Mouse (Mus musculus) splenic B cell, adult 2 months (primary cell): ENCODE measurements around the gene Gpr55.

Experiments used
- DNase-seq: peaks from one replicate; pipeline ENCODE4 v3.0.0-alpha.2; 2011; ENCODE audit warnings: low read depth, low spot score
- H3K27me3 ChIP-seq: 2 replicates; pipeline ENCODE4 v1.6.1; 2012; ENCODE audit warnings: mild to moderate bottlenecking, low read length, moderate library complexity, mixed read lengths; ENCODE audit not compliant: control insufficient read depth, poor library complexity, insufficient read depth, severe bottlenecking
- H3K36me3 ChIP-seq: 2 replicates; pipeline ENCODE4 v1.6.1; 2012; ENCODE audit warnings: mild to moderate bottlenecking, low read length, moderate library complexity, mixed read lengths; ENCODE audit not compliant: control insufficient read depth, poor library complexity, insufficient read depth, severe bottlenecking

The Gpr55 gene

DNA sequence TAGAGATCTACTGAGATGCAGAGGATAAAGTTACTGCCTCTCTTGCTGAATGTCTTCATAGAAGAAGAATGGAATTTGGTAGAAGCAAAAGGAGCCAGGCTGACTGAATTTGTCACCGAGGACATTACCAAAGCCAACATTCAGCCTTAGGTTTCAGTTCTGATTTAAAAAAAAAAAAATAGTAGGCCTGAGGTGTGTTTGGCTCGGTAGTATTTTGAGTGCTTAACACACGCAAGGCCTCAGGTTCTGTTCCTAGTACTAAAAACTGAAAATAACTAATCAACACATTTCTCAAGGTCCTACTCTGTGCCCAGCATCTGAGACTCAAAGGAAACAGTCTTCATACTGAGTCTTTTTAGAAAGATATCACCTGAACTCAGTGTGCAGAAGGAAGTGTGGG, 10.3 kb upstream of the Gpr55 start:
- Histone ChIP-seq H3K36me3 (no peaks in the 10 kb centered on the region), H3K27me3 (no peaks in the 10 kb centered on the region)

DNA sequence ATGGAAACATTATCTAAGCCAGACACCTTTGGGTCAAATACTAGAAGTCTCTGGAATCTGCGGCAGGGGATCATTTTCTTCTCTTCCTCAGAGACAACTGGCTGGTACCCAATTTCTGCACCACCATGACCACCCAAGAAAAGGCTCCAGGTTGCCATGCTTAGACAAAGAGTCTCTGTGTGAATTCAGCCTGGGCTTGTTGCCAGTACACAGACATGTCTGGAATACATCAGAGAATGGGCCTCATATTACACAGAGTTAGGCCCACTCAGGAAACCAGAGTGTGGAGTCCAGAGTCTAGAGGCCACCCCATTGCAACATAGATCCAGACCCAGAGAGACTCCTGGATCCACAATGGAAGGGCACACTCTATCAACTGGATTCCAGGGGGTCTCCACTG, 8.7 kb upstream of the Gpr55 start:
- Histone ChIP-seq H3K36me3 (no peaks in the 10 kb centered on the region), H3K27me3 (no peaks in the 10 kb centered on the region)
- DNase-seq, result no peak

More for the DNA sequence above, 10.3 kb upstream of the Gpr55 start:
- no peak for DNase-seq

DNA sequence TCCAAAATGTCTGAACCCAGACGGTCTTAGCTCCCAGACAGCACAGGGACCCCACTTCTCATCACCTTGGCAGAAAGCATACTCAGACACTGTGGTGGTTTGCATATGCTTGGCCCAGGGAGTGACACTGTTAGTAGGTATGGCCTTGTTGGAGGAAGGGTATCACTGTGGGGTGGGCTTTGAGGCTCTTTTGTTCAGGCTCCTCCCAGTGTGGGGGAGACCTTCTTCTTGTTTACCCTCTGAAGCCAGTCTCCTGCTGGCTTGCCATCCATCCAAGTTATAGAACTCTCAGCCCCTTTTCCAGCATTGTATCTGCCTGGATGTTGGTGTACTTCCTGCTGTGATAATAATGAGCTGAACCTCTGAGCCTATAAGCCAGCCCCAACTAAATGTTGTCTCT, 8.3 kb upstream of the Gpr55 start:
- DNase-seq, result no peak
- no peaks in the 10 kb centered on the region for H3K27me3 ChIP-seq
- no peaks in the 10 kb centered on the region for H3K36me3 ChIP-seq

DNA sequence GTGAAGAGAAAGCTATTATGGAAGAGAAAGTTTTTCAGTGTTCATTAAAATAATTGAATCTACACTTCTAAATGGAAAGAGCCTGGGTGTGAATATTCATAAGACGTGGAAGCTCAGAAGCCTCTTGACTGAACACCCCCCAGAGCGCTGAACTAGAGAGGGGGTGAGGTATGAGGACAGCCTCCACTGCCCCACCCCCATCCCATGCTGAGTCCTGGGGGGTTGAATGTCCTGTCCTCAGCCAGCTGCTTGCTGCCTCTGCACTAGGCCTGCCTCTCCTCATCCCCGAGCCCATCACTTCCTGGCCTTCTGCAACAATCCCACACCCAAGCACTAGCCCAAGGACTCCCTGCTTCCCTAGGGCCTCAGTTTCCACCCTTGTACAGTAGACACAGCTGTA, 5.0 kb upstream of the Gpr55 start:
- no peaks in the 10 kb centered on the region for H3K27me3 ChIP-seq
- no peak for DNase-seq
- H3K36me3 ChIP-seq, result no peaks in the 10 kb centered on the region

DNA sequence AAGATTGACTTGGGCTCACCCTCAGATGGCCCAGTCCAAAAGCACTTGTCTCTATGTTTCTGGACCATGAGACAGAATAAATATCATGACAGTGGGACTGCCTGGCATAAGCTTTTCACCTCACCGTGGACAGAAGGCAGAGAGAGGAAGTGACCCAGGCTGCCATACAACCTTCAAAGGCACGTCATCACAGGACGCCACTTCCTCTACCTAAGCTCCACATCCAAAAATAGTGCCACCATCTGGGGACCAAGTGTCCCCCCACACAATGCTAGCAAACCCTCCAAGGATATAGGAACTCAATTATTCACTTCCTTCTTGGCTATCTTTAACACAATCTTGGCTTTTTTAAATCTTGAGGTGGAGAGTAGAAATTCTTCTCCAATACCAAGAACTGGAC, 1.3 kb upstream of the Gpr55 start:
- Histone ChIP-seq H3K36me3 (no peaks in the 10 kb centered on the region), H3K27me3 (no peaks in the 10 kb centered on the region)
- peak; percentile 67 for DNase-seq

DNA sequence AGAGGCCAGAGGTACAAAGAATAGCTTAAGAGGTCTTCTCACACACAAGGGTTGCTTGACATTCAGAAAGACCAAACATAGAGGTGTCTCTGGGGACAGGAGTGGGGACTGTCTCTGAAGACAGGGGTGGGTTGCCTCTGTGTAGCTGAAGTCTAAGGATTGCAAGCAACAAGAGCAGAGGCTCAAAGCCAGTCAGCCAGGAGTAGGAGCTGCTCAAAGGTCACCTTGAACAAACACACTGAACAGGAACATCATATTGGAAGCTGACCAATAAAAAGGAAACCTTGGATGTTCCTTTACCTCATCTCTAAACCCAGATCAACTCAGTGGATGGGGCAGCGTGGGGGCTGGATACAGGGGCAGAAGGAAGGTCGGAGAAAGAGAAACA, 924 bp downstream of the Gpr55 start:
- DNase-seq, result no peak
- Histone ChIP-seq H3K27me3 (no peaks in the 10 kb centered on the region), H3K36me3 (no peaks in the 10 kb centered on the region)

DNA sequence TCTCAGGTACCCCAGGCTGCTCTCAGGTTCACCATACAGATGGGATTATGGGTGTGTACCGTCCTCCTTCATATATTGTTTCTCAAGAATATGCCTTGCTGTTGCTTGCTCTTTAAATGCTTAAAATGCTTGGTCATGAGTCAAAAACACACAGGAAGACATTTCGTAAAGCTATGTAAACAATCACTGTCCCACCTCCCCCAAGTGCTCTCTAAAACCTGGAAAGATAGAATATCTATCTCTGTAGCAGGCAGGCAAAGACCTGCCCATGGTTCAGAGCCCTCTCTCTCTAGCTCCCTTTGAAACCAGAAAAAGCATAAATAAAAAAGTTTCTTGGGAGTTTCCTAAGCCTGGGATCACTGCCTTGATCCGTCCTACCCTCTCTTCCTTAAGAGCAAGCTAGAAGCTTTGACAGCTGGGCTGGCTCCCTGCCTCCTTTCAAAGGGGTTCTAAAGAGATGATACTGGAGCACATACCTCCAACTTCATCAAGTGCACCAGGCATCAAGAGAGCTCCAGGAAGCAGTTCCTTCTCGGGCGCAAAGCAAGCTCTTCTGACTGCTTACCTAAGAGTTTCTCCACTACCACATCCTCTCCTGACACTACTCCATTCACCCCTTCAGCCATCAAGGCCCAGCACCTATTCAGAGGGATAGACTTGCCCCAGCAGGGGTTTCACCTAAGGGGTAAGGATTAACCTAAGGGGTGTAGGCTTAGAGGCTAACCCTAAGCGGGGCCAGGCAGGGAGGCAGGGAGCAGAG, 1.5 kb downstream of the Gpr55 start:
- H3K27me3 ChIP-seq, result no peaks in the 10 kb centered on the region
- H3K36me3 ChIP-seq, result no peaks in the 10 kb centered on the region
- no peak for DNase-seq

DNA sequence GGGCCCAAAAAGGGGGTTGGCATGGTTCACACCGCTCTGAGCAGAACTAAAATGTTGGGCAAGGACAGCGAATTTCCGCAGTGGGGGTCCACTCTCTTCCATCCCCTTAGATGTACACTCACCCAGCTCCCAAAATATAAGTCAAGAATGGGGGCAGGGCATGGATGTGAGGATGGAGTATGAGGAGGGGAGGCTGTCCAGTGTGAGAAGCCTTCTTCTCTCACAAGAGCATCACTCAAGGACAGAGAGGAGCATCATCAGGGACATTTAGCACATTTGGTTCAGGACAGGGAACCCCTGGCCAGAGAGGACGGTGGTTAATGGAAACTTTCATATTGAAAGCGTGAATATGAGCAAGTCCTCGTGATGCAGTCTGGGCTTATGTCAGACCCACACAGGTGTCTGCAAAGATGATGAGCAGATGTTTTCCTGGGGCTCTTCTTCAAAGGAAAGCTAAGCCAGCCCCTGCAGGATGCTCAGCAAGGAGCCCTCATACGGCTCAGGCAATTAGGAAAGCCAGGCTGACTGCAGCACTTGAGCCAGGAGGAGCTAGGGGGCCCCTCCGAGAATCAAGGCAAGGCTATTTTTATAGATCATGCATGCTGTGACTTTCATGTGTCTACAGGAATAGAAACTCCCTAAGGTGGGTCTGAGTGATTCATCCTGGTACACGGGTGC, 2.7 kb downstream of the Gpr55 start:
- H3K27me3 ChIP-seq, result no peaks in the 10 kb centered on the region
- DNase-seq, result peak; percentile 33
- H3K36me3 ChIP-seq, result no peaks in the 10 kb centered on the region

DNA sequence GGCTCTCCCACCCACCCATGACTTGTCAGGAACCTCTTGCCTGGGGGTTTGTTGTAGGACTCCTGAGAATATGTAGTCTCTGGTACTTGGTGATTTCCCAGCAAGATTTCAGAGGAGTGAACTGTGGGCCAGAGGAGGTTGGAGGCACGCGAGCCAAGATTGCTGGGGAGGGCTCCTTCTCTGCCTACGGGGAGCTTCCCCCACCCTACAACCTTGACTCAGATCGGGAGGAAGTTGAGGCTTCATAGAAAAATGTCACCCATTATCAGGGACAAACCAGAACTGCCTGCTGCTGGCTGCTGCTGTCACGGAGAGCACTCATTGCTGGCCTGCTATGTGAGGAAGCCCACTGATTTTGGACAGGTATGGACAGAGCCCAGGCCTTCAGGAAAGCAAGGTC, 3.5 kb downstream of the Gpr55 start:
- no peak for DNase-seq
- no peaks in the 10 kb centered on the region for H3K27me3 ChIP-seq
- H3K36me3 ChIP-seq, result no peaks in the 10 kb centered on the region

DNA sequence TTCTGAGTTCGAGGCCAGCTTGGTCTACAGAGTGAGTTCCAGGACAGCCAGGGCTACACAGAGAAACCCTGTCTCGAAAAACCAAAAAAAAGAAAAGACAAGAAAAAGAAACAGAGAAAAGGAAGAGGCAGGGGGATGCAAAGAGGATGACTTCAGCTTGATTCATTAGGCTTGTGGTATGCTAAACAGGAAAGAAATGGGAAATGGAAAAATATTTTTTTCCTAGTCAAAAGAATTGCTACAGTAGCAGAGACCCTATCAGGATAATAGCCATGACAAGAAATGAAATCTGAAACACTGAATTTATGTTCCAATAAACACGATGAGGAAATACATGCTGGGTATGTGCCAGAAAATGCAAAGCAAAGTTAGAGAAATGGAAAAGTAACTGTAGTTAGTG, 5.7 kb downstream of the Gpr55 start:
- H3K27me3 ChIP-seq, result no peaks in the 10 kb centered on the region
- no peaks in the 10 kb centered on the region for H3K36me3 ChIP-seq
- DNase-seq, result no peak

DNA sequence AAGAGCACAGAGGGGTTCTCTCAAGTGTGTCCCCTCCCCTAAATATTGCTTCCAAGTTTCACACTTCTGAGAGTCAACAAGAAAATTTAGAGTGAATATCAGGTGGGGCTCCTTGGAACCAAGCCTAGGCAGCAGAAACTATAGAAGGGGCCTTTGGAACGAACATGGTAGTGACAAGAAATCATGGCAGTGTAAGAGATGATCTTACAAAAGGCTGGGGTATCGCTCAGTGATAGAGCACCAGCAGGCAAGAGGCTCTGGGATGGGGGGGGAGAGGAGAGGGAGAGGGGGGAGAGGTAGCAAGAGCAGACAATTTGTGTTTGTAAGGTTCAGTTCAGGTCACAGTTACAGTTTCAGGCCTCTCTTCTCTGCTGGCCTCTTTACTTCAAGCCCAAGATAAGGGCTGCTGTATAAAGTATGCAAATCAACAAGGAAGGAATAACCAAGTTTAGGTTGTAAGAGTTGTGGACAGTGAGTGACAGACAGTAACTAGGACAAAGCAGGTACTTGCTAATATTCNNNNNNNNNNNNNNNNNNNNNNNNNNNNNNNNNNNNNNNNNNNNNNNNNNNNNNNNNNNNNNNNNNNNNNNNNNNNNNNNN, 11.6 kb downstream of the Gpr55 start:
- H3K36me3 ChIP-seq, result no peaks in the 10 kb centered on the region
- DNase-seq, result no peak
- no peaks in the 10 kb centered on the region for H3K27me3 ChIP-seq

DNA sequence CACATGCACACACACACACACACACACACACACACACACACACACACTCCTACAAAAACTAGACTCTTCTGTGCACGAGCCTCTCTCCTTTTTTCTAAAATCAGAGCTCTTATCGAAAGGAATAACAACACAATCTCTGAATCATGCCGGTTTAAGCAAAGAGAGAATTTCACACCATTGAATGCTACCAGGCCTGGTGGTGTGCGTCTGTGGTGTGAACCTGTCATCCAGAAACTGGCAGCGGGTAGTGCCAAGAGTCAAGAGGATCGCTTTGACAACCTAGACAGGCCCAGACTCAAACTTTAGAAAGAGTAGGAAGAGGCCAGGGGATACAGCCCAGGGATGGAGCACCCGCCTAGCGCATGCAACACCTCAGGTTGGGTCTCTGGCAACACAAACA, 18.5 kb downstream of the Gpr55 start:
- H3K36me3 ChIP-seq, result no peaks in the 10 kb centered on the region
- no peak for DNase-seq

DNA sequence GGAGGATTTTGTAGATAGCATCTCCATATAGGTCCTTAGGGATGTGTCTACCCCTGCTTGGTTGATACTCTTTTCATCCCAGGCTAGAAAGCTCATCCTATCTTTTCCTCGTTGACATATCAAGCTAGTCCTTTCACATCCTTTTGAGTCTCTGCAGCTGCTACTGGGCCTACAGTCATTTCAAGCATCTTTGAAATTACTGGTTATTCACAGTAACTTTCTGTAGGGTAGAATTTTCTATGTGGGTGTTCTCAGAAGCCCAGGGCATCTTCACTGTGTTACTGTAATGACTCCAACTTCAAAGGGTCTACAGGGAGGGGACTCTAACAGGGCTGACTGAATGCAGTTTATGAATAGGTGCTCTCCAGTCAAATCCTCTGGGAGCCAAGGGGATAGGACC, 23.5 kb downstream of the Gpr55 start:
- Histone ChIP-seq H3K27me3 (no peaks in the 10 kb centered on the region), H3K36me3 (no peaks in the 10 kb centered on the region)
- DNase-seq, result no peak

More for the DNA sequence above, 18.5 kb downstream of the Gpr55 start:
- H3K27me3 ChIP-seq, result no peaks in the 10 kb centered on the region

DNA sequence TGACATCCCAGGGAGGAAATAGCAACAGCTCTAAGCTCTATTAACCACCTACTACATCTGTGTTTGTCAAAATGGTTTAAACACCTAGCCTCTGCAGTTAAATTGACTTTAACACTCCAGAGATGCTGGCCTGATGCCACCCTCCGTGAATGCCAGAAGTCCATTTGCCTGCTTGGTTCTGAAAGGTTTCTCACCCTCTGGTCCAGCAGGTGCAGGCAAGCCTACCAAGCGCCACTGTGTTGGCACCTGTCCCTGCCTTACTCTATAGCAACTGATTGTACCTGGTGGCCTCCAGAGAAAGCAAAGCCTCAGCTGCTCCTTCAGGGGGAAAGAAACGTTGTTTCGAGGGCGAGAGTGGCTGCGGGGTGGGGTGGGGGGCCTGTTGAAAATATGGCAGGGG, 24.5 kb downstream of the Gpr55 start:
- no peak for DNase-seq
- no peaks in the 10 kb centered on the region for H3K27me3 ChIP-seq
- H3K36me3 ChIP-seq, result no peaks in the 10 kb centered on the region

DNA sequence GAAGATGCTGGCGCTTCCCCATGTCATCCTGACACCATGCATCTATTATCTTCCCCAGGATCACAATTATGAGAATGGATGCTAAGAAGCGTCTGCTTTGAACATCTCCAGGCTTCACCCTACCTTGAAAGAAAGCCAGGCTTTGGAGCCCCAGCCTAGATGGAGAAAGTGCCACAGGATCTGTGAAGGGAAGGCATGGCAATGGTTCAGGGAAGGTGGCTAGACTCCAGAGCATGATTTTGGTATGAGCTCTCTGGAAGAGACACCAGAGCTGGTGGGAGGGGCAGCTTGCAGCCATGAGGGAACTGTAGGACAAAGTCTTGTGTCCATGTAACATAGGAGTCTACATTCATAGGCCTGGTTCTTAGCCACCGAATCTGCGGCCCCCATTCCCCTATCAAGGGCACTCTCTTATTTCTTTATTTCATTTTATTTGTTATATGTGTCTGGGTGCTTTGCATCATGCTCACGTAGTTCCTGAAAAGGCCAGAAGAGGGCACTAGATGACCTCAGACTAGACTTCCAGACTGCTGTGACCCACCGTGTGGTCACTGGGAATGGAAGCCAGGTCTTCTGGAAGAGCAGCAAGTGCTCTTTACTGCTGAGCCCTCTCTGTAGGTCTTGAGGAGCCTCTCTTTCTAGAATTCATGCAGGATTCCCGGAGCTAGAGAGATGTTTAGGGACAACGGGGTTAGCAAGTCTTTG, 25.5 kb downstream of the Gpr55 start:
- peak; percentile 78 for DNase-seq
- no peaks in the 10 kb centered on the region for H3K27me3 ChIP-seq
- H3K36me3 ChIP-seq, result no peaks in the 10 kb centered on the region
